Mouse (Mus musculus) left cerebral cortex, adult 11 months (tissue): ENCODE results near the gene Lrrc57.

ENCODE experiments used
- DNase-seq: peaks from one replicate; pipeline ENCODE4 v3.0.0; 2022; ENCODE audit warnings: low spot score

Lrrc57 gene

DNA sequence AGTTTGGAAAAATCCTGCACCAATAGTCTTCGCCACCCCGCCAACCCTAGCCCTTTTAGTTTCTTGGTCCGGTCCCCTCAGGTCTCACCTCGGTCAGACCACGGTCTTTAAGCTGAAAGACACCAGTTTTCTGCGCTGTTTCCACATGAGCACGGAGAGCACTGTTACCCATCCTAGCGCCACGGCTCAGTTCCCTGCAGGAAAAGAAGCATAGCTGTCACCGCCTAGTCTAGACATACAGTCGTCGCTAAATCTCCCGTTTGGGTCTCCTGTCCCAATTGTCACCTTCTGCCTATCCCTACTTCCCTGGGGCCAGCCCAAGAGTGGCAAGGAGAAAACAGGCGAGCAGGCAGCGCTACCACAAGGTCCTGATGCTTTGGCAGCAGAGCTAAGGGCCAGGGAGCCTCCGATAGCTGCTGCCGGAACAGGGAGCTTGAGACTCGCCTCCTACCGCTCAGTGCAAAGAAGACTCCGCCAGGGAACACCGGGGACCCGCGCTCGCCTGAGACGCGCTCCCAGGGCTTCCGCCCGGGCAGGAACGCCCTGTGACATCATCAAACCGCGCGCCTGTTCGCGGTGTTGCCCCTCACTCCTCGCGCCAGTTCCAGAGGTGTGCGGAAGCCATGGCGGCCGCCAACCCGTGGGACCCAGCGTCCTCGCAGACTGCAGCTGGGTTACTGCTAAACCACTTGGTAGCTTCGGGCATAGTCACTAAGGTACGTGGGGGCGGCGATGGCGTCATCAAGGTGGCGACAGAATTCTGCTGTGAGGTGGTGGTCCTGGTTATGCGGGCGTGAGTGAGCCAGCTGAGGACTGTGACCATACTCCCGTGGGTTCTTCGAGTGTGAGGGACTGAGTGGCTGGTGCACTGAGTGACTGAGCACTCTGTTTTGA, at the start of gene Lrrc57, which contains the start of gene Haus2:
Gene Lrrc57, minus strand, starts transcription at position 691 of the 894 bp plus-strand sequence.
Gene Haus2, plus strand, starts transcription at position 554 of the 894 bp plus-strand sequence.
- DNase-seq: peak; percentile 84

- no peak for DNase-seq
These were observed 49.2 kb upstream of the Lrrc57 start for GRCm38 (mm10) chr2:120658486-120658885.

DNA sequence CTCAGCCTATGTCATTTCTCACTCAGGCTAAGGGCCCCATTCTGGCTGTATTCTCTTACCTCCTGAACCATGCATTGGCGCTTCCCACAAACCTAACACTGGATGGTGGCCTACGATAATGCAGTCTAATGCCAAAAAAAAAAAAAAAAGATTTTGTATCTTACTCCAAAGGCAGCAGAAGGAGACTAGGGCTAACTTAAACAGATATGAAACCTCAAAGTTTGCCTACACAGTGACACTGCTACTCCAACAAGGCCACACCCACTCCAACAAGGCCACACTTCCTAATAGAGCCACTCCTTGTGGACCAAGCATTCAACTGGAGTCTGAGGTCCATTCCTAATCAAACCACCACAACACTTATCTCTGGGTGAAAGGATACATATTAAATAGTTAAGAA, 47.4 kb upstream of the Lrrc57 start:
- DNase-seq: no peak

GRCm38 (mm10) chr2:120655905-120656304, 46.6 kb upstream of the Lrrc57 start:
- DNase-seq: no peak

- DNase-seq: no peak
These were observed 45.4 kb upstream of the Lrrc57 start for GRCm38 (mm10) chr2:120654693-120655092.

DNA sequence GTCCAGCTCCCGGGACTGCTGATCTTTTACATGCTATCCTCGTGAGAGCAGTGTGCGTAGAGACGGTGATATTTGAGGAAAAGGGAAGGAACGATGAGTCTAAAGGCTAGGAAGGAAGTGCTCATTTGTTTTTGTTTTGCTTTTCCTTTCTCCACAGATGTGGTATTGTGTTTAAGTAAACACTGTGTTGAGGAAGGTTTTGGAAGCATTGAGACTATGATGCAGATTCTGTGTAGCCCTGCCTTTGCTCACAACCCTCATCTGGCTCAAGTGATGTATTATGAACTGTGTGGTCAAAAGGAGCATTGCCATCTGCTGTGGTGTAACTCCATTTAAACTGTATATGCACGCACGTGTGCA, 43.6 kb upstream of the Lrrc57 start:
- no peak for DNase-seq

DNA sequence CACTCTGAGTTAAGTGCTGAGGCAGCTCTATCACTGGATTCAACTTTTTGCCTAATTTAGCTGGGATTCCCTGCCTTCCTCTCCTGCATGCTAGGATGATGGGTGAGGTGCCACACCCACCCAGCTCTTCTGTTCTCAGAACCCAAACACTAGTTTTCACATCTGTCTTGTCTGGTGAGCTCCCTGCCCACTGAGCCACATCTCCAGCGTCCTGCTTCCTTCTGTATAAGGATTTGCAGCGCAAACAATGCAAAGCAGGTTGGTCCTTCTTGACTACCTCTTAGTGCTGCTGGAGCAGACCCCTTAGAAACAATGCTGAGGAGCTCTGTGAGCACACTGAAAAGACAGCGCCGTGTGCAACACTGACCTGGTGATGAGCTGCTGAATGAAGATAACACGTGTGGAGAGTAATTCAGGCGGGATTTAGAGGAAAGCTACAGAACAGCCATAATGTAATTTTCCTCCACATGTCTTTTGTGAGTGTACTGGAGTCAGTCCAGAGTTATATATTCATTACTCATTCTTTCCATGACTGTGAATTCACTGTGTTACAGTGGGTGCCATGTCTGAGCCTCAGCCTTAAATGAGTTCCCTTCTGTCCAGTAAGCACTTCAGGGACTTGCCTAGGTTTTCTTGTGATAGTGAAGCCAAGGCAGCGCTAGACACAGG, 43.1 kb upstream of the Lrrc57 start:
- no peak for DNase-seq

DNA sequence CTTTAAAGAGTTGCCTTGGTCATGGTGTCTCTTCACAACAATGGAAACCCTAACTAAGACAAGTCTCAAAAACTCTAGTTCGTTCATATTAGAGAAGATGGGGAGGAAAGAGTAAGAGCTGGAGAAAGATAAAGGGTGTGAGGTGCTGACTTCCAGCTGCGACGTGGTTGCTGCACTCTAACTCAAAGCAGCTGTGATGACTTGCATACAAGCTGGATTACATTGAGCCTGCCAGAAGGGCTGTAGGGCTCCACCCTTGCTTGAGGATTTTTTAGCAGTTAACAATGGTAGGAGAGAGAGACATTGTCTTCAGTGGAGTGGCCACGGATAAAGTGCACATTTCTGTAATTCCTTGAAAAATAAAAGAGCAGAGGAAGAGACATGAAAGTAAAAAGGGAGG, 37.5 kb upstream of the Lrrc57 start:
- no peak for DNase-seq

DNA sequence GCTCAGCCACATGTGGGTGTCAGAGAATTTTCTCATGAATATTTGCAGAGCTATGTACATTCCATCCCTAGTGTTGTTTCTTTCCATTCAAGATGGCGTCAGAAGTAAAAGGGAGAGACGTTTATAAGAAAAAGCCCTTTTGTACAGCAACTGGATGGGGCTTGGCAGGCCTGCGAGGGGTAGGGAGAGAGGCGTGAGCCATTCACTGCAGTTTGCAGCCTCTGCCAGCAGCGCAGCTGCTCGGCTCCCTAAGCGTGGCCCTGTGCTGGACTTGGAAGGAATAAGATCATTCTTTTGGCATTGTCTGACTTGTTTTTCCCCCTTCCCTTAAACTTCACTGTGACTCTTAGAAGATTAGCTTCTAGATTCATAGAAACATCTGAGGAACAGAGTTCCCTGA, 34.5 kb upstream of the Lrrc57 start:
- DNase-seq: no peak

GRCm38 (mm10) chr2:120640835-120641234, 31.5 kb upstream of the Lrrc57 start:
- no peak for DNase-seq

GRCm38 (mm10) chr2:120631957-120632356, 22.6 kb upstream of the Lrrc57 start:
- DNase-seq: no peak

DNA sequence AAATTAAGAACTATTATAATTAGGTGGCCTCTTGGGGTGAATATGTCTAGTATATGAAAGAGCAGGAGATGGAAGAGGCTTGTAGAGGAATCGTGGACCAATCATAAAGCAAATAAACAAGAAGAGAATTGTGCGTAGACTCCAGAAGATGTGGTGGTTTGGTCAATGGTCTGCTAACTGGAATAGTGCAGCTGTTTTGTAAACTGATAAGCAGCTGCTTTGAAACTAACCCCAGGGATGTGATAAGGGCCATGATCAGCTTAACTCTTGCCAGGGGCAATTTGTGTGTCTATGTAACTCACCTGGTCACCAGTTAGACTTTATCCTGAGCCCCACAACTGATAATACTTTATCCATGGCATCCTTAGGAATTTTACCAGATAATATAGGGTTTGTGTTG, 22.2 kb upstream of the Lrrc57 start:
- DNase-seq: no peak

DNA sequence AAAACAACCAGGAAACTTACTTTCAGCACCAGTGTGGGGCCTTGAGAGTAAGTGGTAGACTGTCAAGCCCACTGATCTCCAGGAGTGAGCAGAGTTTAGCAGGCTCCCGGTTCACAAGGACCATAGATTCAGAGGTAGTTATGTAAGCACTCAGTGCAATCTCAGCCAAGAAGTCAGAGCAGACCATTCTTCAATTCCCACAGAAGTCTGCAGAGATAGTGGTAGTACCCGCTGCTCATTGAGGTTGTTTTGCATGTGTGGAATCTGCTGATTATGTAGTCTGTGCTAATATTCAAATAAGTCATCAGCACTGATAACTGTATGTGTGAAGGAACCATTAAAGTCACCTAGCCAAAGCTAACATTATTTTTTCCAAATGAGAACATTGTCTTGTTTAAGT, 21.3 kb upstream of the Lrrc57 start:
- DNase-seq: no peak

- no peak for DNase-seq
These were observed 20.9 kb upstream of the Lrrc57 start for GRCm38 (mm10) chr2:120630246-120630645.

DNA sequence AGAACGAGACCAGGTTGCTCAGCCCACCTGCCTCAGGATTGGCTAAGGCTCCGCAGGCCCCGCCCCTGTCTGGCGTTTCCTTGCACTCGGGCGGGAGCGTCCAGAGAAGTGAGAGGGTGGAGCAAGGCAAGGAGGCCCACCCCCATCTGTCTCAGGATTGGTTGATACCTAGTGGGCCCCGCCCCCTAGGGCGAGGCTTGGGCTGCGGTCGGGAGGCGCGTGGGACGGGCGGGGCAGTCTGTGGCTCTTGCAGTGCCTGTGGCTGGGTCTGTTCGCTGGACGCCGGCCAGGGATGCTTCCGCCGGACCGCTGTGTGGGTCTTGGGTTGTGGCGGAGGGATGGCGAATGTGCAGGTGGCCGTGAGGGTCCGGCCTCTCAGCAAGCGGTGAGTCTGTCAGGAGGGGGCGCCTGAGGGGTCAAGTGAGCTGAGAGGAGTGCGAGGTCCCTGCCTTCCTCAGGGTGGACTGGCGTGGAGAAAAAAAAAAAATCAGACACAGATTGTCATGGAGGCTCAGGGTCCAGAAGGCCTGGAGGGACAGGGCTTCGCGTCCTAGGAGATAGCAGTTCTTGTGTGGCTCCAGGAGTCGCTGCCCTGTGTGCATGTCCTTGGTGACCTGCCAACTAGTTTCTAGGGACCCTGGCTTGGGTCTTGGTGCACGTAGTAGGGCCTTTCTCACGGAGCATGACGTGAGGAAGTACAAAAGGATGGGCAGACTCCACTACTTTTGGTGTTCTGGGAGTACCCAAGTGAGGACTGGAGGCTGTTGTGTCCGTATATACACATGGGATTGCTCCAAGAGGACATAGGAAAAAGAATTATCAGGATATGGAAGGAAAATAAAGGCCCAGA, 19.8 kb upstream of the Lrrc57 start, which contains the start of gene Stard9:
Gene Stard9, plus strand, starts transcription at position 236 of the 850 bp plus-strand sequence.
- peak; percentile 98 for DNase-seq

- DNase-seq: no peak
These were observed 19.0 kb upstream of the Lrrc57 start for GRCm38 (mm10) chr2:120628076-120628865.

DNA sequence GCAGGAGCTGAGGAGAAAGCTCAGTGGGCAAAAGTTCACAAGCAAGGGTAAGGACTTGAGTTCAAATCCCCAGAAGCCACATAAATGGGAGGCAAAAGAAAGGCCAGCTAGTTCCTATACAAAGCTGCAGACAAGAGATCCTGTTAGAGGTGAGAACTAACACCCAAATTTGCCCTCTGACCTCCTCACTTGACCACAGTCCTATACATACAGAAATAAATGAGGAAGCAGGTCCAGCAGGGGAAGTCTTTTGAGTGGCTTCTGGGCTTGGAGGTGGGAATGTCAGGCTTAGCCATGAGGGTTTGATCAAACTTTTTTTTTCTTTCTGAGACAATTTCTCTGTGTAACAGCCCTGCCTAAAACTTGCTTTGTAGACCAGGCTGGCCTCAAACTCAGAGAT, 13.6 kb upstream of the Lrrc57 start:
- DNase-seq: no peak

DNA sequence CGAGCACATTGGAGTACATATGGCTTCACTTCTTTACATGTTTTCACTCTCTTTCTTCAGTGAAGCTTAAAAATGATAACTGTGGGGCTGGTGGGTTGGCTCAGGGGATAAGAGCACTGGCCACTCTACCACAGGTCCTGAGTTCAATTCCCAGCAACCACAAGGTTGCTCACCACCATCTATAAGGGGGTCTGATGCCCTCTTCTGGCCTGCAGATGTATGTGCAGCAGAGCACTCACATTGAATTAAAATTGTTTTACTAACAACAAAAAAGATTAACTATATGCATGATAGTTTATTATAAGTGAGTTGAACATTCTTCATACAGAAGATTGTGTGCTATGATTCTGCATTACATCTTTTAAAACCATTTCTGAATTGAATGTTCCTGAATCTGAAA, 10.2 kb upstream of the Lrrc57 start:
- no peak for DNase-seq

- no peak for DNase-seq
These were observed 7.2 kb upstream of the Lrrc57 start for GRCm38 (mm10) chr2:120616279-120617163.

DNA sequence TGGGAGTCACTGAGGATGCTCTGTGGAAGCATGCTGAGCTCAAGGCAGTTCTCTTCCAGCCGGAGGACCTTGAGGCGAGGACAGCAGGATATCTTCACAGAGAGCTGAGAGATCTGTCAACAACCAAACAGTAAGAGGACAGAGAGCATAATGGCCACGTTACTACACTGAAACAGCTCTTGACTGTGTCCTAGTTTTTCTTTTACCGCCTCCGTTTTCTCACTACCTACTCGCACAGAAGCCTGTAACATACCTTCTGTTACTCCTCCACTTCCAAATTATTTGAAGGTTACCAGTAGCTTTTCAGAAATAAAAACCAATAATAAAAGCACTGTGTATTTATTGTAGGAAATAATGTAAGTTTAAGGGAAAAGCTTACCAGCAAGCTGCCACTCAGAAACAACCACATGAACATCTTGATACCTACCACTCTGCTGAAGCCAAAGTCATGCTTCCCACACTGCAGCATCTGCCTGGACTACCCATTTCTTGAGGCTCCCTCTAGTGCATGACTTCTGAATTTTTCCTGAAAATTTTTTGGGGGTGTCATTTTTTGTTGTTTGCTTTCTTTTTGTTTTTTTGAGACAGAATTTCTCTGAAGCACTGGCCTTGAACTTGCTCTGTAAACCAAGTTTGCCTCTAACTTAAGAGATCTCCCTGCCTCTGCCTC, 3.2 kb downstream of the Lrrc57 start:
- no peak for DNase-seq
